Mouse (Mus musculus) olfactory bulb, adult 2 months (tissue): ENCODE data around the gene Ptpa. TPM values are rescaled to one million over a fixed set of nuclear protein-coding genes. Genes with fewer than 3 reads are reported as not detected.

Experiments used
- H3K27ac ChIP-seq: fragments of 200-500 bp; 2 replicates; pipeline ENCODE4 v1.5.1; 2012; ENCODE audit warnings: low read depth, low read length; ENCODE audit not compliant: insufficient read depth
- H3K4me1 ChIP-seq: fragments of 200-500 bp; 2 replicates; pipeline ENCODE4 v1.6.1; 2012; ENCODE audit warnings: low read length; ENCODE audit not compliant: control insufficient read depth, insufficient read depth
- H3K4me3 ChIP-seq: fragments of 200-500 bp; 2 replicates; pipeline ENCODE4 v1.5.1; 2012; ENCODE audit warnings: mild to moderate bottlenecking, low read depth, low read length, moderate library complexity; ENCODE audit not compliant: insufficient read depth
- CTCF ChIP-seq: fragments of 200-500 bp; IDR thresholded peaks from 2 replicates; pipeline ENCODE4 v1.5.1; 2012; ENCODE audit warnings: low read depth, mild to moderate bottlenecking, low read length, moderate library complexity; ENCODE audit not compliant: insufficient read depth
- POLR2A ChIP-seq: fragments of 200-500 bp; IDR thresholded peaks from 2 replicates; pipeline ENCODE4 v1.6.1; 2012; ENCODE audit warnings: mild to moderate bottlenecking, low read depth, low read length, moderate library complexity; ENCODE audit not compliant: insufficient read depth
- WGBS: fragments of 180-500 bp; shearing (Covaris S2); methylation state at CpG from one replicate; pipeline ENCODE4 v1.1.7; 2018; 5-methylcytosine and 5-hydroxymethylcytosine counted together
- polyA plus RNA-seq: library from polyadenylated mRNA; stranded (reverse); fragments of >200 nt; gene quantifications from 2 replicates; pipeline ENCODE4 v1.2.4, GENCODE M21; 2012; ENCODE audit warnings: low replicate concordance; ENCODE audit not compliant: missing spikeins, insufficient read depth, insufficient read length

The Ptpa gene
- polyA plus RNA-seq, 1 experiment = not detected

- 62% methylated on average over 6 of the region's 6 CpGs for WGBS
- Histone ChIP-seq H3K27ac (no peak overlapping the region), H3K4me3 (no peak overlapping the region), H3K4me1 (peaks cover 29% of the 10 kb centered on the region)
- TF ChIP-seq POLR2A = no peak
- no peak for TF ChIP-seq CTCF
Observed at GRCm38 (mm10) chr2:30418259-30418658, 2.4 kb downstream of the Ptpa start.

DNA sequence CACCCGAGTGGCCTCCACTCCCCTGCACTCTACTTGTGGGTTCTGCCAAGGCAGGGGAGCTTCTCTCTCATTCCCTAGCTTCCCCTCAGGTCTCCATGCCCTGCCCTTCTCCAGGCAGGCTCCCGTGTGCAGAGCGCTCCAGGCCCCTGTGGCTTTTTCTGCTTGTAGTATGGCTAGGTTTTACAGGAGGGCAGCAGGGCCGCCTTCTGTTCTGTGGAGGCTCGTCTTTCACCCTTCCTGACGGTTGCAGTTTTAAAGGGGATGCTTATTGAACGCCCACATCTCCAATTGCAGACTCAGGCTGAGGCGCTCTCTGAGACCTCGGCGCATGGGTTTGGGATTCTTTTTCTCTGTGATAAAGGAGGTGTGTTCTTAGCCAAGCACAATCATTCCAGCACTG, 3.3 kb downstream of the Ptpa start:
- H3K27ac ChIP-seq = peak overlapping the region; percentile 52
- H3K4me3 ChIP-seq = no peak overlapping the region; the same call in 1 of the 2 replicates
- TF ChIP-seq POLR2A (no peak), CTCF (no peak)
- H3K4me1 ChIP-seq = peaks cover 20% of the 10 kb centered on the region
- 15% methylated on average over 10 of the region's 10 CpGs for WGBS

DNA sequence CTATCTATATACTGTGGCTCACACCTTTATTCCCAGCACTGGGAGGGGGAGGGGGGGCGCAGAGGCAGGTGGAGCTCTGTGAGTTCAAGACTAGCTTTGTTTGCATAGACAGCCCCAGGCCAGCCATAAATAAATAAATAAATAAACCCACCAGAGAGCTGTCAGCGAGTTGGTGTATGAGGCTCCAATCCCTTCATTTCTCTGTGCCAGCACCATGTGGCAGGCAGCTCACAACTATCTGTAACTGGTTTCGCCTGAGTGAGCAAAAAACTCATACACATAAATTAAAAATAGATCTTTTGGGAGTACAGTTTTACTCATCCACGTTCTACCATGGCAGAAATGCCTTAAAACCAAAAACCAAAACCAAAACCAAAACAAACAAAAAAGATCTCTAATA, 5.6 kb downstream of the Ptpa start:
- 67% methylated on average over 4 of the region's 4 CpGs for WGBS
- TF ChIP-seq CTCF (no peak), POLR2A (no peak)
- Histone ChIP-seq H3K4me3 (no peak overlapping the region), H3K4me1 (peaks cover 14% of the 10 kb centered on the region), H3K27ac (no peak overlapping the region)

GRCm38 (mm10) chr2:30429156-30429555, 13.3 kb downstream of the Ptpa start:
- no peak for TF ChIP-seq POLR2A
- no peak for TF ChIP-seq CTCF
- H3K4me3 ChIP-seq = no peak overlapping the region
- no peaks in the 10 kb centered on the region for H3K4me1 ChIP-seq
- no peak overlapping the region for H3K27ac ChIP-seq

DNA sequence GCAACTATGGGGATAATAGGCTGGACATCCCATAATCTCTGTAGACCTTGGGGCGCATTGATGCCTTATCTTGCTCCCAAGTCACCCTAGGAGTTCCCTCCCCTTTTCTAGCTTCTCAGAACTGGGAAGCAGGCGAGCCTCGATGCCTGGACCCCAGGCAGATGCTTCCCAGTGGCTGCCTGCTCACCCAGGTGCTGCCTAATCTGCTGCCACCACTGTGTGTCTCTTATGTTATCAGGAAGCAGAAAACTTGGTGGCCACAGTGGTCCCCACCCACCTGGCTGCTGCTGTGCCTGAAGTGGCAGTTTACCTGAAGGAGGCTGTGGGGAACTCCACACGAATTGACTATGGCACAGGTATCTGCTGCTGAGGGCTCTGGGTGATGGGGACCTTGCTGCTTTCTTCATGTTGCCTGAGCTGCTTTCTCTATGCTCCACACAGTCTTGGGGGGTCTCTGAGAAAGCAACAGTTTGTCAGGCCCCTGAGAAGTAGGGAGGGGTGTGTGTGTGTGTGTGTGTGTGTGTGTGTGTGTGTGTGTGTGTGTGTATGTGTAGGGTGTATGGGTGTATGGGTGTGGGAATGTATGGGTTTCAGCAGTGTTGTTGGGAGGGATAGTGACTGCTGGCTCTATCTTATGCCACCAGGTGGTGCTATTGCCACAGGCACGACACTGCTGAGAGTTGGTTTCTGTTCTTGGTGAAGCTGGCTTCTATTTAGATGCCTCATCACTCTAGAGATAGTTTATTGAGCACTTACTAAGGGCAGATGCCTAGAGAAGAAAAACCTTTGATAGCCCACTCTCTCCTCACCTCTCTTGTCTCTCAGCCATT, 19.7 kb downstream of the Ptpa start:
- peaks cover 9% of the 10 kb centered on the region for H3K4me1 ChIP-seq
- no peak overlapping the region for H3K27ac ChIP-seq
- 54% methylated on average over 5 of the region's 5 CpGs for WGBS
- TF ChIP-seq CTCF (no peak), POLR2A (no peak)
- H3K4me3 ChIP-seq = no peak overlapping the region

GRCm38 (mm10) chr2:30436156-30436545, 20.3 kb downstream of the Ptpa start:
- Histone ChIP-seq H3K4me1 (peaks cover 14% of the 10 kb centered on the region), H3K27ac (no peak overlapping the region), H3K4me3 (no peak overlapping the region)
- 73% methylated on average over 5 of the region's 5 CpGs for WGBS
- no peak for TF ChIP-seq CTCF
- no peak for TF ChIP-seq POLR2A

DNA sequence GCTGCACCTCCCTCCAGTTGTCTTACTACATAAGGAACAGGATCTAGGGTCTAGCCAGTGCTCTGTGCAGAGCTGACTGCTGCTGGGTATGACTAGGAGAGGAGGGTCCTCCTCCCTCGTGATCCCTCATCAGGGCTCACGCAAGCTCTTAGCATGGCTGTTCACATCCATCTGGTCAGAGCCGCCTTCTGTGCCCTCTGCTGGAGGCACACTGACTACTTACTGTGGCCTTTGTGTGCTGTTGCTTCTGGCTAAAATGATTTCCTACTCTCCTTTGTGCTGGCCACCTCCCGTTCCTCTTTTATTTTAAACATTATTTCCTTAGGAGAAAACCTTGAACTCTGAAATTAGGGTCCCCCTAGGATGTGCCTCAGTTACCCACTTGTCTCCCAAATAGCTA, 21.0 kb downstream of the Ptpa start:
- 72% methylated on average over 4 of the region's 4 CpGs for WGBS
- Histone ChIP-seq H3K27ac (no peak overlapping the region), H3K4me1 (peaks cover 19% of the 10 kb centered on the region), H3K4me3 (no peak overlapping the region)
- TF ChIP-seq POLR2A = no peak
- TF ChIP-seq CTCF = no peak

GRCm38 (mm10) chr2:30437791-30438190, 22.0 kb downstream of the Ptpa start:
- H3K27ac ChIP-seq = no peak overlapping the region
- H3K4me1 ChIP-seq = peaks cover 29% of the 10 kb centered on the region
- 87% methylated on average over 4 of the region's 4 CpGs for WGBS
- H3K4me3 ChIP-seq = no peak overlapping the region
- TF ChIP-seq CTCF = no peak

DNA sequence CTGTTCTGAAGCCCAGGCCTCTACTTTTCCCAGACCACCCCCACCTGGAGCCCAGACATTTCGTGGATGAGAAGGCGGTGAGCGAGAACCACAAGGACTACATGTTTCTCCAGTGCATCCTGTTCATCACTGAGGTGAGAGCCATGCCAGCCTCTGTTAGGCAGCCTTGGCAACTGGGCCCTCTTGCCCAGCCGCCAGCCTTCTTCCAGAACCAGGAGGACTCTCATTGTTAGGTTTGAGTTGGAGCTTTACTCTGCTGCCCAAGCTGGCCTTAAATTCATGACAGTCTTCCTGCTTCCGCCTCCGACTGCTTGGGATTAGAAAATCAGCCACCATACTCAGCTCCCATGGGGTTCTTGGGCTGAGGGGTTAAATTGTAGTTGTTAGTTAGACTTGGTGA, 23.8 kb downstream of the Ptpa start:
- H3K27ac ChIP-seq = peak overlapping the region; percentile 27; the same call in 1 of the 2 replicates
- TF ChIP-seq CTCF = no peak
- TF ChIP-seq POLR2A = no peak
- no peak overlapping the region for H3K4me3 ChIP-seq
- WGBS = 84% methylated on average over 6 of the region's 6 CpGs
- H3K4me1 ChIP-seq = peaks cover 42% of the 10 kb centered on the region

DNA sequence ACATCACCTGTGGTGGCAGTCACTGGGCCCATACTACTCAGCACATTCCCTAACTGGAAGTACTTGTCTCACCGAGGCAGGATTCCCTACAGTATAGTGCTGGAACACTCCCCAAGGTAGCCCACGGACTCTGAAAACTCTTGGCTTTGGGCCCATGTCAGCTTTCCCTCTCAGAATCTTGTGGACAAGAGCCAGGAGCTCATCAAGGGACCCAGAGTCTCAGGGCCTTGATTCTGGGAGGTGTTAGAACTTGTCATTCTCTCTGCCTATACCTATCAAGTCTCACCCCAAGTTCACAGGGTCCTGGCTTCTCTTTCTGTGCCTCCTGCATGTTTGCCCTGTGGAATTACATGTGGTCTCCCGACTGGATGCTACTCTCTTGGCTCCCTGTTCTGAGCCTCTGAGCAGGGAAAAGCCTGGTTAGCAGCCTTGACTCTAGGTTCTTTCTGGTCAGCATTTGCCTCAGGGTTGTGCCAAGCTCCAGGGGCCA, 24.4 kb downstream of the Ptpa start:
- Histone ChIP-seq H3K4me3 (no peak overlapping the region), H3K27ac (peak overlapping the region; percentile 100), H3K4me1 (peaks cover 44% of the 10 kb centered on the region)
- 17% methylated on average over 3 of the region's 3 CpGs for WGBS
- TF ChIP-seq POLR2A (no peak), CTCF (no peak)
